Mouse (Mus musculus): ENCODE data around the gene Phf24. TPM values are rescaled to one million over a fixed set of nuclear protein-coding genes. Genes with fewer than 3 reads are reported as not detected.

Gene Phf24
- total RNA-seq, 1 experiment from 2014 or later = 0.73 TPM

Other genes with a start within 250 kb of the Phf24 start
- not detected in 2 replicates for gene 4930578G10Rik, start 181.1 kb upstream of the Phf24 start, total RNA-seq (2021)
- gene Ccl19, start 160.1 kb upstream of the Phf24 start, total RNA-seq (2021) = 1.1 and 2.3 TPM in 2 replicates
- 0.76 and 3.9 TPM in 2 replicates for gene Ccl21a, start 142.7 kb upstream of the Phf24 start, total RNA-seq (2021)
- gene Fam205a1, start 62.8 kb upstream of the Phf24 start, total RNA-seq (2021) = not detected in 2 replicates
- gene Gm12394, start 59.9 kb upstream of the Phf24 start, total RNA-seq (2021) = 0.18 TPM in 1 of 2 replicates, not detected in the other
- not detected in 2 replicates for gene Fam205c, start 42.4 kb upstream of the Phf24 start, total RNA-seq (2021)
- gene Dnajb5, start 33.2 kb downstream of the Phf24 start, total RNA-seq (2021) = 12.5 TPM in 2 replicates
- not detected in 2 replicates for gene 1700022I11Rik, start 52.9 kb downstream of the Phf24 start, total RNA-seq (2021)
- 299 and 392 TPM in 2 replicates for gene Vcp, start 83.8 kb downstream of the Phf24 start, total RNA-seq (2021)
- gene Fancg, start 93.8 kb downstream of the Phf24 start, total RNA-seq (2021) = 15.7 and 20.9 TPM in 2 replicates
- gene Pigo, start 109.2 kb downstream of the Phf24 start, total RNA-seq (2021) = 26.1 and 27.5 TPM in 2 replicates
- 227 and 270 TPM in 2 replicates for gene Stoml2, start 115.0 kb downstream of the Phf24 start, total RNA-seq (2021)
- gene Fam214b, start 129.6 kb downstream of the Phf24 start, total RNA-seq (2021) = 58.7 and 63.6 TPM in 2 replicates
- 12.4 and 13.2 TPM in 2 replicates for gene Unc13b, start 142.3 kb downstream of the Phf24 start, total RNA-seq (2021)